8 mouse cellular contexts compared by ENCODE assay signal in genomic region chr6:90604533-90605297, GRCm38 (mm10). TPM values are rescaled to one million over a fixed set of nuclear protein-coding genes. Genes with fewer than 3 reads are reported as not detected.
A peak's percentile ranks its signal among the peaks of the same experiment; 100 is the strongest.
DNase-seq lines count a peak whose midpoint lies in the region; ATAC-seq lines count a peak whose summit lies in the region.

Gene Slc41a3 (plus strand): TSS chr6:90604725.

- no peaks in the 10 kb centered on the region for H3K36me3 ChIP-seq in heart, embryonic 13.5 days
- H3K36me3 ChIP-seq in liver, embryonic 13.5 days: no peaks in the 10 kb centered on the region
- no peaks in the 10 kb centered on the region for H3K36me3 ChIP-seq in stomach, embryonic 16.5 days (ENCODE audit: control insufficient read depth, insufficient read depth, low read length)

- peak within 1 kb of the TSS; percentile 67 for H3K4me3 ChIP-seq in heart, embryonic 13.5 days
- peak within 1 kb of the TSS; percentile 68 for H3K4me3 ChIP-seq in liver, embryonic 13.5 days (replicated peaks)
- H3K4me3 ChIP-seq in stomach, embryonic 16.5 days (replicated peaks; ENCODE audit: low read length): peak within 1 kb of the TSS; percentile 62

- peak; percentile 74 for ATAC-seq in erythroid progenitor cell, adult 5-6 weeks (replicated peaks; ENCODE audit: low FRiP score, poor library complexity, severe bottlenecking)
- peak; percentile 89 for ATAC-seq in heart, embryonic 13.5 days (ENCODE audit: extremely low read depth, insufficient number of reproducible peaks, low FRiP score, low TSS enrichment)
- peak; percentile 86 for ATAC-seq in liver, embryonic 13.5 days (ENCODE audit: low read depth)
- ATAC-seq in stomach, embryonic 16.5 days (ENCODE audit: insufficient read depth, low FRiP score): peak; percentile 94

- H3K4me1 ChIP-seq in heart, embryonic 13.5 days: peaks cover 56% of the 10 kb centered on the region
- peaks cover 83% of the 10 kb centered on the region for H3K4me1 ChIP-seq in liver, embryonic 13.5 days (replicated peaks)
- H3K4me1 ChIP-seq in stomach, embryonic 16.5 days (ENCODE audit: control insufficient read depth, insufficient read depth, low read length): peaks cover 8% of the 10 kb centered on the region; the same call in 1 of the 2 replicates

- H3K9me3 ChIP-seq in heart, embryonic 13.5 days: no peaks in the 10 kb centered on the region
- no peaks in the 10 kb centered on the region for H3K9me3 ChIP-seq in liver, embryonic 13.5 days (replicated peaks)
- no peaks in the 10 kb centered on the region for H3K9me3 ChIP-seq in stomach, embryonic 16.5 days (replicated peaks; ENCODE audit: control insufficient read depth, low read length)

- peak; percentile 84 for DNase-seq in CD4-positive helper T cell, adult 2 months (ENCODE audit: low read depth, low spot score)
- DNase-seq in brain, embryonic 18.5 days (ENCODE audit: low read depth, low spot score): peak; percentile 39
- peak; percentile 95 for DNase-seq in kidney, postnatal 14 days
- DNase-seq in liver, embryonic 13.5 days: peak; percentile 90
- DNase-seq in neural tube, embryonic 10.5 days (ENCODE audit: extremely low spot score, low spot score): peak; percentile 93

- H3K4me2 ChIP-seq in heart, embryonic 13.5 days: peak within 1 kb of the TSS; percentile 78
- H3K4me2 ChIP-seq in liver, embryonic 13.5 days: peak within 1 kb of the TSS; percentile 75
- peak within 1 kb of the TSS; percentile 71 for H3K4me2 ChIP-seq in stomach, embryonic 16.5 days (ENCODE audit: low read depth, low read length)

- WGBS in heart, embryonic 13.5 days: under 1% methylated on average over 48 of the region's 49 CpGs
- WGBS in liver, embryonic 13.5 days (ENCODE audit: insufficient replicate concordance): 2% methylated on average over 49 of the region's 49 CpGs
- WGBS in stomach, embryonic 16.5 days: 2% methylated on average over 46 of the region's 49 CpGs

- H3K27me3 ChIP-seq in heart, embryonic 13.5 days (replicated peaks): peaks cover 3% of the 10 kb centered on the region
- no peaks in the 10 kb centered on the region for H3K27me3 ChIP-seq in liver, embryonic 13.5 days
- no peaks in the 10 kb centered on the region for H3K27me3 ChIP-seq in stomach, embryonic 16.5 days (ENCODE audit: control insufficient read depth, insufficient read depth, low read length)

- H3K9ac ChIP-seq in heart, embryonic 13.5 days: peak within 1 kb of the TSS; percentile 86
- H3K9ac ChIP-seq in liver, embryonic 13.5 days: peak within 1 kb of the TSS; percentile 74
- peak within 1 kb of the TSS; percentile 76 for H3K9ac ChIP-seq in stomach, embryonic 16.5 days (ENCODE audit: low read length)

- peak within 1 kb of the TSS; percentile 56 for H3K27ac ChIP-seq in heart, embryonic 13.5 days (replicated peaks)
- peak within 1 kb of the TSS; percentile 78 for H3K27ac ChIP-seq in liver, embryonic 13.5 days
- H3K27ac ChIP-seq in stomach, embryonic 16.5 days (ENCODE audit: low read length): peak within 1 kb of the TSS; percentile 57; the same call in 1 of the 2 replicates

RNA-seq across cellular contexts. Expression of gene Slc41a3, which starts in this region (rescaled TPM):
- 3.2 and 3.4 TPM in 2 replicates for total RNA-seq in erythroid progenitor cell, adult 5-6 weeks (2015; ENCODE audit: low replicate concordance)
- total RNA-seq in erythroid progenitor cell, adult 5-6 weeks (2017; ENCODE audit: low replicate concordance): 1.0 and 5.3 TPM in 2 replicates
- 12.1 and 14.0 TPM in 2 replicates for polyA plus RNA-seq in heart, embryonic 13.5 days (2015; fragmentation: Nextera tagmentation; extraction: Ambion mirVana)
- polyA plus RNA-seq in liver, embryonic 13.5 days (2015; fragmentation: Nextera tagmentation; extraction: Ambion mirVana): 32.2 and 34.8 TPM in 2 replicates
- 7.6 and 8.5 TPM in 2 replicates for polyA plus RNA-seq in stomach, embryonic 16.5 days (2015; fragmentation: Nextera tagmentation; extraction: Ambion mirVana)

Comparison
In these comparisons a context has a peak if more than half of its experiments do, and no peak if none do; other contexts are left out.
1. Peak in every context shown above with its lines: DNase-seq, ATAC-seq, H3K4me3 ChIP-seq and H3K27ac ChIP-seq.
2. DNase-seq: peak in every context shown above with its lines; median percentile 95 in kidney, postnatal 14 days; 93 in neural tube, embryonic 10.5 days; 90 in liver, embryonic 13.5 days; 84 in CD4-positive helper T cell, adult 2 months; 39 in brain, embryonic 18.5 days.